In the genomic region with DNA sequence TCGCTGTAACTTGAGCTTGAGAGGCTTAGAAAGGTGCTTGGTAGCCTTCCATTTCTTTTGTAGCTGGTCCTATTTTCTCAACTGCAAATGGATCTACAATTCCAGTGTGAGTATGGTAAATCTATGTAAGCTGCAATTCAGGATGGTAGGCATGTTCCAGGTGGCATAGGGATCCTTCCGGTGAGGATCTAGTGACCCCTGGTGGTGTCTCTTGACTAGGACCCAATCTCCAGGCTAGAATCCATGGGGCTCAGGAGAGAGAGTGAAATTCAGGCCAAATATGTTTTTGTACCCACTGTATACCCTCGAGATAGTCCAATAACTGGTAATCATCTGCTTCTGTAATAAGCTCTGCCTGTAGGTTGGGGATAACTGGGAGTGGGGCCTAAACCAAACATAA, we compare ENCODE assay signal across 7 mouse cellular contexts. TPM values are rescaled to one million over a fixed set of nuclear protein-coding genes. Genes with fewer than 3 reads are reported as not detected.
A peak's percentile ranks its signal among the peaks of the same experiment; 100 is the strongest.
DNase-seq lines count a peak whose midpoint lies in the region.

No protein-coding gene starts in this region.

- DNase-seq in left cerebral cortex, adult 18-20 months (ENCODE audit: low spot score in 2 of 2) = peak; percentile 51 to 61
- DNase-seq in left cerebral cortex, postnatal 10 days (ENCODE audit: extremely low spot score in 1 of 2, low spot score in 2 of 2) = no peak
- DNase-seq in Muller cell, postnatal 12 days (ENCODE audit: inconsistent ontology term) = peak; percentile 34
- peak; percentile 10 to 42 for DNase-seq in adrenal gland, postnatal 36 days
- peak; percentile 85 for DNase-seq in kidney, adult 9 months
- peak; percentile 9 for DNase-seq in retina, adult 2 months (ENCODE audit: low read depth, low spot score)
- no peak for DNase-seq in yolk sac, embryonic 10.5 days (ENCODE audit: low spot score)

- intact Hi-C loops in left cerebral cortex, postnatal 10 days (cut with DNase I) = no loop called here

RNA-seq across cellular contexts. Expression of gene Mfap3l, which starts 37.9 kb away (rescaled TPM):
- 10 to 100 TPM; 52.8 to 55.6 TPM for total RNA-seq in left cerebral cortex, adult 18-20 months (2021)
- 10 to 100 TPM; 38.5 to 41.8 TPM for total RNA-seq in left cerebral cortex, postnatal 10 days (2021)
- total RNA-seq in adrenal gland, postnatal 36 days (2021) = 1 to 10 TPM; 2.1 to 2.8 TPM

Comparison
In these comparisons a context has a peak if more than half of its experiments do, and no peak if none do; other contexts are left out.
1. DNase-seq: peak in left cerebral cortex, adult 18-20 months (2 of 2), Muller cell, postnatal 12 days (single experiment), adrenal gland, postnatal 36 days (2 of 2), kidney, adult 9 months (single experiment) and retina, adult 2 months (single experiment); none in left cerebral cortex, postnatal 10 days (0 of 2) and yolk sac, embryonic 10.5 days (single experiment).
2. RNA of gene Mfap3l, which starts 37.9 kb away (total RNA-seq): 52.8 to 55.6 TPM in left cerebral cortex, adult 18-20 months and 38.5 to 41.8 TPM in left cerebral cortex, postnatal 10 days; 2.1 to 2.8 TPM in adrenal gland, postnatal 36 days; every median in the first group is over 10 times any median in the second.